Mouse (Mus musculus): ENCODE data around the gene Rrp12. TPM values are rescaled to one million over a fixed set of nuclear protein-coding genes. Genes with fewer than 3 reads are reported as not detected.

The Rrp12 gene
- polyA plus RNA-seq (2014; fragmentation: Nextera tagmentation; extraction: Ambion mirVana), result 8.4 and 12.8 TPM in 2 replicates

- no peaks in the 10 kb centered on the region for H3K9me3 ChIP-seq (replicated peaks; ENCODE audit: control insufficient read depth, low read length)
- peak within 1 kb of the TSS; percentile 78 for H3K4me3 ChIP-seq (ENCODE audit: low read depth, low read length)
- H3K4me1 ChIP-seq (ENCODE audit: control insufficient read depth, insufficient read depth, low read length), result peaks cover 7% of the 10 kb centered on the region
- DNase-seq (ENCODE audit: low spot score) (peak; percentile 98), ATAC-seq (peak; percentile 97)
- peak within 1 kb of the TSS; percentile 66 for H3K9ac ChIP-seq (ENCODE audit: low read length)
- 1% methylated on average over 46 of the region's 46 CpGs for WGBS
- H3K36me3 ChIP-seq (ENCODE audit: control insufficient read depth, insufficient read depth, low read length), result peaks cover 7% of the 10 kb centered on the region; the same call in 1 of the 2 replicates
- H3K4me2 ChIP-seq (ENCODE audit: low read length), result peak within 1 kb of the TSS; percentile 89
- H3K27ac ChIP-seq (ENCODE audit: low read depth, low read length), result no peak within 1 kb of the TSS
- no peaks in the 10 kb centered on the region for H3K27me3 ChIP-seq (replicated peaks; ENCODE audit: control insufficient read depth, insufficient read depth, low read length)
Observed at GRCm38 (mm10) chr19:41895460-41896318, at the start of gene Rrp12. Gene Rrp12 (minus strand): TSS chr19:41896173.

GRCm38 (mm10) chr19:41943841-41944240 is 47.9 kb upstream of the Rrp12 start:
- Histone ChIP-seq H3K27me3 (replicated peaks; ENCODE audit: control insufficient read depth, insufficient read depth, low read length) (no peaks in the 10 kb centered on the region), H3K27ac (ENCODE audit: low read depth, low read length) (no peak overlapping the region), H3K4me2 (ENCODE audit: low read length) (no peak overlapping the region), H3K4me1 (ENCODE audit: control insufficient read depth, insufficient read depth, low read length) (no peaks in the 10 kb centered on the region), H3K36me3 (ENCODE audit: control insufficient read depth, insufficient read depth, low read length) (peaks cover 94% of the 10 kb centered on the region), H3K9ac (ENCODE audit: low read length) (no peak overlapping the region), H3K4me3 (ENCODE audit: low read depth, low read length) (no peak overlapping the region), H3K9me3 (replicated peaks; ENCODE audit: control insufficient read depth, low read length) (no peaks in the 10 kb centered on the region)
- ATAC-seq (no peak), DNase-seq (ENCODE audit: low spot score) (no peak)
- WGBS, result 92% methylated on average over 7 of the region's 7 CpGs

- H3K9ac ChIP-seq (ENCODE audit: low read length), result no peak overlapping the region
- no peaks in the 10 kb centered on the region for H3K9me3 ChIP-seq (replicated peaks; ENCODE audit: control insufficient read depth, low read length)
- no peak for ATAC-seq
- H3K27ac ChIP-seq (ENCODE audit: low read depth, low read length), result no peak overlapping the region
- H3K36me3 ChIP-seq (ENCODE audit: control insufficient read depth, insufficient read depth, low read length), result peaks cover 66% of the 10 kb centered on the region
- DNase-seq (ENCODE audit: low spot score), result no peak
- peaks cover 12% of the 10 kb centered on the region for H3K4me1 ChIP-seq (ENCODE audit: control insufficient read depth, insufficient read depth, low read length)
- no peaks in the 10 kb centered on the region for H3K27me3 ChIP-seq (replicated peaks; ENCODE audit: control insufficient read depth, insufficient read depth, low read length)
- H3K4me3 ChIP-seq (ENCODE audit: low read depth, low read length), result no peak overlapping the region
- WGBS, result 94% methylated on average over 5 of the region's 5 CpGs
- H3K4me2 ChIP-seq (ENCODE audit: low read length), result no peak overlapping the region
Observed at GRCm38 (mm10) chr19:41938539-41938938, 42.6 kb upstream of the Rrp12 start.

GRCm38 (mm10) chr19:41935921-41936320 is 39.9 kb upstream of the Rrp12 start:
- H3K9ac ChIP-seq (ENCODE audit: low read length), result no peak overlapping the region
- no peaks in the 10 kb centered on the region for H3K9me3 ChIP-seq (replicated peaks; ENCODE audit: control insufficient read depth, low read length)
- H3K36me3 ChIP-seq (ENCODE audit: control insufficient read depth, insufficient read depth, low read length), result peaks cover 46% of the 10 kb centered on the region
- WGBS, result 94% methylated on average over 1 of the region's 1 CpGs
- no peaks in the 10 kb centered on the region for H3K27me3 ChIP-seq (replicated peaks; ENCODE audit: control insufficient read depth, insufficient read depth, low read length)
- no peak overlapping the region for H3K4me3 ChIP-seq (ENCODE audit: low read depth, low read length)
- no peak overlapping the region for H3K4me2 ChIP-seq (ENCODE audit: low read length)
- DNase-seq (ENCODE audit: low spot score) (no peak), ATAC-seq (no peak)
- peaks cover 18% of the 10 kb centered on the region for H3K4me1 ChIP-seq (ENCODE audit: control insufficient read depth, insufficient read depth, low read length)
- H3K27ac ChIP-seq (ENCODE audit: low read depth, low read length), result no peak overlapping the region

GRCm38 (mm10) chr19:41934124-41934523 is 38.2 kb upstream of the Rrp12 start:
- peak overlapping the region; percentile 86 for H3K4me2 ChIP-seq (ENCODE audit: low read length)
- no peak overlapping the region for H3K27ac ChIP-seq (ENCODE audit: low read depth, low read length)
- ATAC-seq (no peak), DNase-seq (ENCODE audit: low spot score) (no peak)
- peaks cover 18% of the 10 kb centered on the region for H3K4me1 ChIP-seq (ENCODE audit: control insufficient read depth, insufficient read depth, low read length)
- WGBS, result 43% methylated on average over 6 of the region's 6 CpGs
- H3K36me3 ChIP-seq (ENCODE audit: control insufficient read depth, insufficient read depth, low read length), result peaks cover 39% of the 10 kb centered on the region
- peak overlapping the region; percentile 81 for H3K4me3 ChIP-seq (ENCODE audit: low read depth, low read length)
- H3K27me3 ChIP-seq (replicated peaks; ENCODE audit: control insufficient read depth, insufficient read depth, low read length), result no peaks in the 10 kb centered on the region
- peak overlapping the region; percentile 84 for H3K9ac ChIP-seq (ENCODE audit: low read length)
- H3K9me3 ChIP-seq (replicated peaks; ENCODE audit: control insufficient read depth, low read length), result no peaks in the 10 kb centered on the region

GRCm38 (mm10) chr19:41933179-41934086 is 37.5 kb upstream of the Rrp12 start, which contains the start of the genes Exosc1 and Zdhhc16:
Gene Exosc1 (minus strand): TSS chr19:41933423.
Gene Zdhhc16 (plus strand): TSS chr19:41933480.
- Histone ChIP-seq H3K4me2 (ENCODE audit: low read length) (peak within 1 kb of the TSS; percentile 86), H3K4me1 (ENCODE audit: control insufficient read depth, insufficient read depth, low read length) (peaks cover 18% of the 10 kb centered on the region), H3K4me3 (ENCODE audit: low read depth, low read length) (peak within 1 kb of the TSS; percentile 81), H3K36me3 (ENCODE audit: control insufficient read depth, insufficient read depth, low read length) (peaks cover 38% of the 10 kb centered on the region), H3K9me3 (replicated peaks; ENCODE audit: control insufficient read depth, low read length) (no peaks in the 10 kb centered on the region), H3K27ac (ENCODE audit: low read depth, low read length) (peak within 1 kb of the TSS; percentile 15; the same call in 1 of the 2 replicates), H3K27me3 (replicated peaks; ENCODE audit: control insufficient read depth, insufficient read depth, low read length) (no peaks in the 10 kb centered on the region), H3K9ac (ENCODE audit: low read length) (peak within 1 kb of the TSS; percentile 84)
- under 1% methylated on average over 46 of the region's 47 CpGs for WGBS
- DNase-seq (ENCODE audit: low spot score), result peak; percentile 99
- ATAC-seq, result peak; percentile 100

GRCm38 (mm10) chr19:41932686-41933085 is 36.7 kb upstream of the Rrp12 start:
- peak; percentile 15 for ATAC-seq
- Histone ChIP-seq H3K27ac (ENCODE audit: low read depth, low read length) (peak overlapping the region; percentile 15; the same call in 1 of the 2 replicates), H3K9ac (ENCODE audit: low read length) (peak overlapping the region; percentile 74), H3K27me3 (replicated peaks; ENCODE audit: control insufficient read depth, insufficient read depth, low read length) (no peaks in the 10 kb centered on the region), H3K4me1 (ENCODE audit: control insufficient read depth, insufficient read depth, low read length) (peaks cover 18% of the 10 kb centered on the region), H3K4me2 (ENCODE audit: low read length) (peak overlapping the region; percentile 79), H3K4me3 (ENCODE audit: low read depth, low read length) (peak overlapping the region; percentile 81), H3K36me3 (ENCODE audit: control insufficient read depth, insufficient read depth, low read length) (peaks cover 38% of the 10 kb centered on the region), H3K9me3 (replicated peaks; ENCODE audit: control insufficient read depth, low read length) (no peaks in the 10 kb centered on the region)
- peak; percentile 10 for DNase-seq (ENCODE audit: low spot score)
- under 1% methylated on average over 28 of the region's 28 CpGs for WGBS

GRCm38 (mm10) chr19:41920412-41921067 is 24.6 kb upstream of the Rrp12 start:
- DNase-seq (ENCODE audit: low spot score) (no peak), ATAC-seq (no peak)
- Histone ChIP-seq H3K9ac (ENCODE audit: low read length) (no peak overlapping the region), H3K4me3 (ENCODE audit: low read depth, low read length) (no peak overlapping the region), H3K27ac (ENCODE audit: low read depth, low read length) (no peak overlapping the region), H3K36me3 (ENCODE audit: control insufficient read depth, insufficient read depth, low read length) (peaks cover 76% of the 10 kb centered on the region), H3K27me3 (replicated peaks; ENCODE audit: control insufficient read depth, insufficient read depth, low read length) (no peaks in the 10 kb centered on the region), H3K9me3 (replicated peaks; ENCODE audit: control insufficient read depth, low read length) (no peaks in the 10 kb centered on the region), H3K4me1 (ENCODE audit: control insufficient read depth, insufficient read depth, low read length) (no peaks in the 10 kb centered on the region), H3K4me2 (ENCODE audit: low read length) (no peak overlapping the region)
- WGBS, result 80% methylated on average over 5 of the region's 5 CpGs
